Mouse (Mus musculus): Measurements from ENCODE around the gene Sh3gl2.
A peak's percentile ranks its signal among the peaks of the same experiment; 100 is the strongest.

Gene Sh3gl2

DNA sequence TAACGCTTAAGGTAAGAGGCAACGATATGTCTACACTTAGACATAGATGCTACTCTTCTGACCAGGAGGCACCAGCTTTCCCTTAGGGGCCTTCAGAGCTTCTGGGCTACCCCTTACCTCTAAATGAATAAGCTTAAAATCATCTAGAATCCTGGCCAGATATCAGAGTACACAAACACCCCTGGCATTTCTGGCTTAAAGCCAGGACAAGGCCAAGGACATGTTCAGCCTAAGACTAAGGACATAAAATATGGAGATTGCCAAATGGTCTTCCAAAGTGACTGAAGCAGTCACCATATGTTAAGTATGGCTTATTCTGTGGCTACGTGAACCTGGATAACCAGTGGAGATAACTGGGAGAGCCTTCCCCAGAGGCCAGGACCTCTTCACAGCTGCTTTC, 211.5 kb downstream of the Sh3gl2 start:
- DNase-seq (ENCODE audit: low read depth, low spot score): no peak

DNA sequence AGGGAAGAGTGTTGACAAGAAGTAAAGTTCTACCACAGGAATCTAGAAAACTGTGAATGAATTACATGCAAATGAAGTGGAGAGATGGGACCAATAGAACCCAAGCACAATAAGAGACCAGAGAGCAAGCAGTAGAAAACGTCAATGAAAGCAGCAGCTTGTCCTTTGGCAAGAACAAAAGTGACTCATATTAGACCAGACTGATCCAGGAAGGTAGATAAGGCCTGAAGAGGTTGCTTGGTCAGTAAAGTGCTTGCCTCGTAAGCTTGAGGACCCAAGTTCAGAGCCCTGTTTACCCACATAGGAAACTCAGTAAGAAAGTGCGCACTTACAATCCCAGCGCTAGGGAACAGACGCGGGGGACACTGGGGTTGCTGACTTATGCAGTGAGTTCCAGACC, 215.5 kb downstream of the Sh3gl2 start:
- DNase-seq (ENCODE audit: low read depth, low spot score): no peak

DNA sequence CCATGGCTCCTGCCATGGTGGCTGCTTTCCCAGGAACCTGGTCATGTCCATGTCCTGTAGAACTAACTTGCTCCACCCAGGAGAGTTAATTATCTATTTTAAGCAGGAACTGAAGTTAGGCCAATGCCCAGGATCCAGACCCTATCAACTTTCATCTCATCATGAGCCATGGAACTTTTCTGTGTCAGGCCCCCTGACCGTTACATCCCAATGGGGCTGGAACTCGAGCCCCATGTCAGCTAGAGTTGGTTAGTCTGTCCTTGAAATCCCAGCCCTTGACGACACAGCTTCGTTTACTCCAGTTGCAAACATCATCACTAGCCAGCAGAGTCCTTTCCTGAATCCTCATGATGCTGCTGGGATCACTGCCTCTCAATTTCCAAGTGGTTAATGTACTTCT, 221.3 kb downstream of the Sh3gl2 start:
- no peak for DNase-seq (ENCODE audit: low read depth, low spot score)

DNA sequence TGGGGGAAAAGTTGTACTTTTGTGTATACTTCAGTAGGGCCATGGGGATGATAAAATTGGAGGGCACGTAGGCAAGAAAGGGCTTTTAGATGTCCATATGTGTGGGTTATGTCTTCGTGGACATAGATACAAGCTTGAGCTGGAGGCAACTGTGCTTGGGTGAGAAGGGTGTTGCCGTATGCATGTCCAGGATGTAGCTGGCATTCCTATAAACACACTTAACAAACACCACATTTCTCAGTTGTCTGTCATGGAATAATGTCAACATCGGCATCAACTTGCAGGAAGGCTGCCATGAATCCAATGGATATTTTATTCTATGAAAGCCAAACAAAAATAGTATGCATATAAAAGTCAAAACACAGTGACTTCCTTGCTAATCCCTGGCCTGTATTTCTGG, 227.9 kb downstream of the Sh3gl2 start:
- DNase-seq (ENCODE audit: low read depth, low spot score): no peak

DNA sequence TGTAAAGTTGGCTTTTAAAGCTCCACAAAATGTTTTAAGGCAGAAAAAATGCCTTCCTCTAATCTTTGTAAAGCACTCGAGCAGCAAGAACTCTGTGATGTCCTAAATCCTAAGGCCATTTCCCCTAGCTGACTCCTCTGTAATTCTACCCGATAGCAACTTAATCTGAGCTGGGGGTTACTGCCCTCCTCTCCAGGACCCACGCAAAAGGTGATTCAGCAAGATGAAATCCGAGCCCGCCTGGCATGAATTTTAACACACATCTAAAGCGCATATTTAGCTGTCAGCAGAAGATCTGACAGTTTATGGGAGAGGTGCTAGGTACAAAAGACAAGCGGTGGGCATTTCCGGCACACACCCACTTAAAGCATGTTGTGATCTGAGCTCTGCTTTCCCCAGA, 229.8 kb downstream of the Sh3gl2 start:
- peak; percentile 12 for DNase-seq (ENCODE audit: low read depth, low spot score)

DNA sequence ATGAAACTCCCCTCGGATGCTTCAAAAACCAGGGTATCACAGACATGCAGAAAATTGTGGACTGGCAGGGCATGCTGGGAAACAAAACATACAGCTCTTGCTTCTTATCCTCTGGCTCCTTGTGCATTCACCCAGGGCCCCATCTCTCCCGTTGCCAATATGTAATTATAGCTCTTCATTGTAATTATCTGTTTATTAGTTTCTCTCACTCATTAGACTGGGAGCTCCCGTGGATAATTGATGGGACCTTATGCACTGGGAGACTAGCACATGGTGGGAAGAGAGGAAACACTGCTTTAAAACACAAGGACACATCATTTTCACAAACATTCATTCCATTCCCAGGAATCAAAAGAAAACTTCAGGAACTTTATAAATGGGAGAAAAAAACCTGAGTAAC, 233.9 kb downstream of the Sh3gl2 start:
- no peak for DNase-seq (ENCODE audit: low read depth, low spot score)

DNA sequence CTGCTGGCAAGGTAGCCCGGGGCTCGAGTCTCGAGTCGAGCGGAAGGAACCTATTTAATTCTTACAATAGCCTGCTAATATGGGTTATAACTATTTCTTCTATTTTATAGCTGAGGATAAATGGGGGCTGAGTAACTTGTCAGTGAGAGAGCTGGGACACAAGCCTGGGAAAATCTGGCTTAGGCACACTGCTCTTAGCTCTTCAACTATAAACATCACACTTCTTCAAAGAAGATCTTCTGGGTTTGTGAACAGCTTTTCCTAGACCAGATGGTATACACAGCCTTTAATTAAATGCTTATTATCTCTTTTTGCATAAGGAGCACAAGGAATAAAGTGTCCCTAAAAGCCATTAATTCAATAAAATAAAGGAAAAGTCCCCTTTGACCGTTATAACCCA, 278.7 kb downstream of the Sh3gl2 start:
- DNase-seq (ENCODE audit: low read depth, low spot score): peak; percentile 57

DNA sequence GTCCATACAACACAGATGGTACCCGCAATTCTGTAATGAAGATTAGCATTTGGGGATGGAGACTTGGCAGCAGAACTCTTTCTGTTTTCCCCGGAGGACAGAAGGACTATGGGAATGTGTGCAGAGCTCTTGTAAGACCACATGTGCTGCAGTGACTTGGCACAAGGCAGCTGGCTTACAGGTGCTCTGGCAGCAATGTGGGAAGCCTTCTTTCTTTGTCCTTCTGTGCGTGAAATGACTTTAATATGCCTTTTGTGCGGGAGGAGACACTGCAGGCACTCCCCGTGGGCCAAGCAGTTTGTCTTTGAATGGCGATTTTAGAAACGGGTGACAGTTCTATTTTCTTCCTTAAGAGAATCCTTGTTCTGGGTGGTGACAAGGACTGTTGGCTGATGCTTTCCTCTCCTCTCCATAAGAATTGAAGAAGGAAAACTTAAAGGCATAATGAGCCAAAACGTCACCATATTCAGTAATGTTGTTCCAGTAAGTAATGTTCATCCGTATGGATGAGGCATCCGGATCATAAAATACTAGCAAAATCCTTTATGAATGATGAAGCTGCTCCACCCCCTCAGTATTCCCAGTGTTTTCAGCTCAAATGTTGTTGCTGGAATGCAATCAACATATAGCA, 281.5 kb downstream of the Sh3gl2 start:
- peak; percentile 73 for DNase-seq (ENCODE audit: low read depth, low spot score)

DNA sequence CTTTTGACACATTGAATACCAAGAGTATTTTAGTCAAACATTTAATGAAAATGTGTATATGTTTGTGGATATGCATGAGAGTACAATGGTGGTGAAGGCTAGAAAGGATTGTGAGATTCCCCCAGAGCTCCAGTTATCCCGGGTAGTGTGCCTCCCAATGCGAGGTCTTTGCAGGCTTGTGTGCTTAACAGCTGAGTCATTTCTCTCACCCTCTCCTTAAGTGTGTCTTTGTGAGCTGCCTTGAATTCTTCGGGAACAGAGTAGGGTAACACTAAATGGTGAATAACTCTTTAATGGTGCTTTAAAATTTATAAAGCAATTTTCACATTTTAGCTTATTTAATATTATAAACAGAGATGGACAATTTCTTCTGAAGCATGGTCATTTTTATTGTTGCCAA, 300.8 kb downstream of the Sh3gl2 start:
- DNase-seq (ENCODE audit: low read depth, low spot score): no peak

DNA sequence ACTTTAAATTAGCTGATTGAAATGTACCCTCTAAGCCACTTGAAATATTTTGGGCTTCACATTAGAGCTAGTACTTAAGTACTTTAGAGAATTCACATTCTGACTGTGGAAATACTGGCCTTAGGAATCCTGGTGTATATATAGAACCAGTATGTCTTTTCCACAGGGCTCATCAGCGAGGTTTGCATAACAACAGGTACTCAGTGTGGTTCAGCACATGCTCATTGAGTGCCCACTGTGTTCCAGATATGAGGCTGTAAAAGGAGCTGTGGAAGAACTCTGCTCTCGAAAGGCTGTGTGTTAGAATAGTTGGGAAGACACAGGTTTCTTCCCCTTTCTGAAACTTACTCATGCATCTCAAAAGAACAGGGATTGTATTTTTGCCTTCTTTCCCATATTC, 302.1 kb downstream of the Sh3gl2 start:
- no peak for DNase-seq (ENCODE audit: low read depth, low spot score)

DNA sequence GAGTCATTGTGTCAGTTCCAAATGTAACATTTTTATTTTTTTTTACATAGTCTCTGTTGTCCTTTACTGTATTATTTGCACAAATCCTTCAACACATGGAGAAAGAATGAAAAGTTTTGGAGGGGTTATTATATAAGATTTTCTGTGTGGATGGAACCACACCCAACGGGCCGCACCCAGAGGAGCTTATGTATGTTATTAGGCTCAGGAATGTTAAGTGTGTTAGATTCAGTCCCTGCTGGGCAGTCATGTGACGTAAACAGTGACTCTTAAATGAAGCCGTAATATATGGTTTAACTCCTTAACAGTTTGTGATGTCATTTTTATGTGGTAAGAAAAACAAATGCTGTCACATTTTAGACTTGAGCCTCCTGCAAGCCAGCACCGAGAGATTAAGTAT, 302.6 kb downstream of the Sh3gl2 start:
- no peak for DNase-seq (ENCODE audit: low read depth, low spot score)

DNA sequence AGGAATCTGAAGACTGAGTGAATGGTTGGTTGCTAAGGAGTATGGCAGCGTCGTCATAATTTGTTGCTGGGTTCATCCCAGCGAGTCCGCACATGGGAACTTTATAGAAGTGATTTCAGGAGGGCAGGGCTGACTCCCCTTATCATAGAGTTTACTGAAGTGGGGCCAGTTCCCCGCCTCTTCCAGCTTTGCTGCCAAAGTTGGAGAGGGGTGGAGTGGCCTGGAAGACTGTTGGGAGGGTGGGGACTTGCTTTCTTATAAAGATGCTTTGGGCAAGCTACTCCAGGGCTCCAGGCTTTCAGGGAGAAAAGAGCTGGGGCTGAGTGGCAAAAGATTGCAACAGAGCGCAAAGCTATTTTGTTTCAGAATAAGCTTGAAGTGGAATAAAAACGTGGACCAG, 308.4 kb downstream of the Sh3gl2 start:
- DNase-seq (ENCODE audit: low read depth, low spot score): no peak

DNA sequence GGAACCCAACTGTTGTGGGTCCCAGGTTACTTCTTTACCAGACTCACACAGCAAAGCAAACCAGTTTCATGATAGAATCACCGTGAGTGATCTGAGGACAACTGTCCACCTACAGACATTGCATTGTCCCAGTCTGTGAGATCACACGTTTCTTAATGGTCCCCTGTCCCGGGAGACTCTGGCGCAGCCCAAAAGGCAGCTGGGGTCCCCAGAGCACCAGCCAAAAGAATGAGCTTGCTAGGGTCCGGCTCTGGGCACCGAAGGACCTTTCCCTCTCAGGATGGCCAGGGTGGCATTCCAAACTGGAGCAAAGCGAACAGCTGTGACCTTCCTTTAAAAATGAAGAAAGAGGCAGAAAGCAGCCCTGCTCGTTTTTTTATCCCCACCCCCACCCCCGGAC, 308.9 kb downstream of the Sh3gl2 start, which contains the start of gene Adamtsl1:
TSS of gene Adamtsl1 (plus strand) at position 381 of the 400 bp plus-strand sequence.
- DNase-seq (ENCODE audit: low read depth, low spot score): no peak

DNA sequence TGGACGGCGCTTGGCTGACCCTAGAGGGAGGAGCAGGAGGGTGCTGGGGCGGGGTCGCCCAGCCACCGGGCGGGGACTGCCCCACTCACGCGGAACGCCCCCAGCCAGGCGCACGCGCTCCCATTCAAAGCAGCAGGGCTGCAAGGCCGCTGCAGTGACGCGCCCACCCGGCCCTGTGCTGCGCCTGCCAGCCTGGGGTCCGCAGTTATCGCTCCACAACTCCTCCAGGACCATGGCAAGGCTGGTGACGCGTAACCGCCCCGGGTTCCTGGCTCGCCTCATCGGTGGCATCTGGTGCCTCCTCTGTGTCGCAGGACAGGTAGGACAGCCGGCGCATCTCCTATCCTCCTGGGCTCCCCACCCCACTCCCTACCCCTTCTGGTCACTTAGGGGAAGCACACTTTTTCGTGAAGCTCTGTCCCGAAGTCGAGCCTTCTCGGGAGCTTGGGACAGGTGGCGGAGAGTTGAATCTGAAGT, 309.3 kb downstream of the Sh3gl2 start:
- DNase-seq (ENCODE audit: low read depth, low spot score): peak; percentile 78

DNA sequence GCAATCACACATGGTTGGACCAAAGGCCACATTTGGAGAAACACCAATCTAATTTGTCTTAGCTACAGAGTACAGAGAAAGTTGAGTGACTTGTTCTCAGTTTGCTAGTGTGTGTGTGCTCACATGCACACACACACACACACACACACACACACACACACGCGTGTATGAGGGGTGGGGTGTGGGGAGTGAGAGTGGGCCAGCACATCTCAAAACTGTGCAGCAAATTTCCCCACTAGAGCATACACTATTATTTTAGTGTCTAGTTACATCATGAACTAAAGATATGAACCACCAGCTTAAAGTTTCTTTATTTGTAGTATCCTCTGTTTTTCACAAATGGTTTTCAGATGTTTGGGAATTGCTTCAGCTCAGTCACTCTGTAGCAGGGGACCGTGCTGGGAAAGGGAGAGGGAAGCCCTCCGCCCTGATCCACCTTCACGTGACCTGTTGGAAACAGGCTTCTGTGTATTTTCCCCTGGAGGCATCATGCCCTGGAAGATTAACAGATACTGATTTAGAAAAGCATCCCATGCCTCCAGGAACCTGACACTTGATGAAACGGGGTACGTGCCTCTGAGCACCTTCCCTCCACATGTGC, 322.1 kb downstream of the Sh3gl2 start:
- no peak for DNase-seq (ENCODE audit: low read depth, low spot score)

DNA sequence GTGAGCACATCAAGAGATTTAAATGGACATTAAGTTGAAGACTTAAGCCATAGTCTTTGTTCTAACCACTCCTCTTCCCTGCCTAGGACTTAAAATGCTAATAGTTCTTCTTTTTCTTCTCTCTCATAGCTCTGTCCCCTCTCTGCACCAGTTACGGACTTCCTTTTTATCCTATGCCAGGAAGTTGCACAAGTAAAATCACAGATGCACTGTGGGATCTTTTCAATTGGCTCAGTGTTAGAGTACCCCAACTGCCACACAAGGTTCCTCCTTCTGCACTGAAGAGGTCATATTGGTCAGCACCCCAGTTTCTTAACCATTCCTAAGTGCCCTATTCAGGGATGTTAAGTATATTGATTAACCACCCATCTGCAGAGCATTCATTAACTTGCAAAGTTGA, 324.9 kb downstream of the Sh3gl2 start:
- no peak for DNase-seq (ENCODE audit: low read depth, low spot score)

DNA sequence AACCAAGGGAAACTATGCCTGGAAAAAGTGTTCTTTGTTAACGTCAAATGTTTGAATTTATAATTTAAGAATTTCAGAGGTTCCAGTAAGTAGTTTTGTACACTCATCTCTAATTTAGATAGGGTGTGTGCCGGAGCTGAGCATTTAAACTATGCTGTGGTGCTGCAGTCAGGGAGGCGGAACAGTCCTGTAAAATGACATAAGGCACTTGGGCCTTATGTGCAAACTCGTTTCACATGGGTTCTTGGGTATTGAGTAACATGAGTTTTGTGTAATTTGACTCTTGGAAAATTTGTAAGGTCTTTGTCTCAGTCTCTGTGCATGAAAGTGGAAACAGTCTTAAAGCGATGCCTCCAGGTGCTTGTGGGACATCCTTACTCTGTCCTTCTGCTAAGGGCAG, 334.8 kb downstream of the Sh3gl2 start:
- no peak for DNase-seq (ENCODE audit: low read depth, low spot score)

DNA sequence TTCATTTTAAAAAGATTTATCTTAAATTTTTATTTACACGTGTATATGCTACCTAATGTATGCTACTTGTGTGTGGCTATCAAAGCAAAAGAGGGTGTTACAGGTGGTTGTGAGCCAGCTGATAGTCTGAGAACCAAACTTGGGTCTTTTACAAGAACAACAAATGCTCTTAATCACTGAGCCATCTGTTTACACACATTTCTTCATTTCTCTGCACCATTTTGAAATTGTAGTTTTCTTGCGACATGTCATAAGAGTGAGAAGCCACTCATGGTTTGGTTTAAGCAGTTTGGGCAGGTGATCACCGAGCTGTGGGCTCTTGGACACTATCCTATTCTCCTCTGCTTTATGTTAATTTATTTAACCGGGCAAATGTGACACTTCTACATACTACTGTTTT, 338.3 kb downstream of the Sh3gl2 start:
- no peak for DNase-seq (ENCODE audit: low read depth, low spot score)

DNA sequence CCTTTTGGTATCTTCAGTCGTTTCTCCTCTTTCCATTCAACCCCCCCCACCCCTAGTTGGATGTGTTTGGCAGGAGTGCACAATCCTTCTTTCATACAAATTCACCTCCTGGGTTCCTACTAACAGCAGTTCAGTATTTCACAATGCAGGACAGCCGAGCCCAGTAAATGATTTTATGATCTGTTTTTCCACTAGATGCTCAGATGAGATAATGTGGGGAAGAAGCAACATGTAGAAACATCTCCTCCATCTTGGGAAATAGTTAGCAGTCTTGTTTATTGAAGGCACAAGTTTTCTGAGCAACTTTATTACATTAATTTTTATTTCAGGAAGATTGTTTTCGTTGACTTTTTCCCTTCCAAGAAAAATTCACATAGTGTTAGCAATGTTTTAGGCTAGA, 349.8 kb downstream of the Sh3gl2 start:
- DNase-seq (ENCODE audit: low read depth, low spot score): no peak

DNA sequence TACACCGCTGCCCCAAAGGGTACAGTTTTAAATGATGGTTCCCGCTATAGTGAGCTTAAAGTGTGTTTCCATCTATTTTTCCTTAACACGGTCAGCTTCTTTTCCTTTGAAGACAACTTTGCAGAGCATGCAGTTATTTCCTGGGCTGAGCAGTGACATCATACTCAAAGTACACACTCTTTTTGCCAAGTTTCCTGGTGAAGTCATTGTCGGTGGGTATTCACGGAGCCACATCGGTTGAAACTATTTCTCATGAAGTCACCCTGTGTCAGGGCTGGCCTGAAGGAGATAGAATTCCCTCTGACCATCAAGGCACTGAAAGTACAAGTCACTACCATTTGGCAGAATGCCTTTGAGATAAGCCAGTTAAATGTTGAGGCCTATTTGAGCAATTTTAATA, 354.8 kb downstream of the Sh3gl2 start:
- DNase-seq (ENCODE audit: low read depth, low spot score): no peak

DNA sequence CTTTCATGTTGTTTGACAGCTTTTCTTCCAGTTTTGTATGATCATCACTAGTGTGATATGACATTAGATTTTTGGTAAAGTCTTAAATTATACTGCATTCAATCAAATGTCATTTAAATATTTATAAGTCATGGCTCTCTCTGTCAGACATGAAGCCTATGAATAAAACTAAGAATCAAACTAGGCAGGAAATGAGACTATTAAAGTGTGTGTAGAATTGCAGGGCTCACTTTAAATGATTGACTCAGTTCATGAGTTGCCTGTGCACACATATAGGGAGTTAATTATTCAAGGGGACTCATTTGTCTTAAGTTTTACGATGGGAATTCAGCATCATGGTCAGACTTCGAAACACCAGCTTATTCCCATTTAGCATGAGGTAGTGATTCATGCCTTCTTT, 380.5 kb downstream of the Sh3gl2 start:
- DNase-seq (ENCODE audit: low read depth, low spot score): no peak

DNA sequence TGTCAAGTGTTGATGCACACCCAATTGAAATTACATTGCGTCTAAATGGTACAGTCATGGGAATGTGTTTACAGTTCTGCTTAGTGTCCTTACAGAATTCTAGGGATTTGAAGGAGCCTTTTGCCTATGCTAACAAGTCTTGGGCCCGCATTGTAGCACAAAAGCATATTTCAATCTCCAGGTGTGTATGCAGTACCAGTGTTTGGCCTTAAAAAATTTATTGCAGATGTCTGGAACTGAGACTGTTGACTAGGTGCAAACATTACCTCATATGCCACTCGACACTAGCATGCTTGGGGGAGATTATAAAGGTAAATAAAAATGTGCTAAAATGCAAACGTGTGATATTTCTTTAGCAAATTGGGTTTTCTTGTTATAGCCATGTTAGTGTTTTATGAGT, 384.0 kb downstream of the Sh3gl2 start:
- DNase-seq (ENCODE audit: low read depth, low spot score): no peak

DNA sequence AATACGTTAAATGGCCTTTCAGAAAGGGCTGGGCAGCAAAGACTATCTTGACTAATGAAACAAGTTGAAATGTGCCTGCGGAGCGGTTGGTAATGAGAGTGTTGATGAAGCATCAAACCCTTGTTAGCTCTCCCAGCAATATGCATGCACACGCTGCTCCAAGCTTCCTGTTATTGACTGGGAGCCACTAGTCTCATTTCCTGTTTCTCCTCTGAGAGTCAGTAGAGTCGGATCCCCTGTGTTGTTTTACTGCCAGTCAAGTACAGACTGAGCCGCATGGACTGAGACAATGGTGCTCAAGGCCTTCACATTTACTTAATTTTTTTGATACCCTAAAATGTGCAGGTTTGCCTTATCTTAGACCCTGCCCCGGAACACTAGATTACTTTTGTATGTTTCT, 386.1 kb downstream of the Sh3gl2 start:
- no peak for DNase-seq (ENCODE audit: low read depth, low spot score)

DNA sequence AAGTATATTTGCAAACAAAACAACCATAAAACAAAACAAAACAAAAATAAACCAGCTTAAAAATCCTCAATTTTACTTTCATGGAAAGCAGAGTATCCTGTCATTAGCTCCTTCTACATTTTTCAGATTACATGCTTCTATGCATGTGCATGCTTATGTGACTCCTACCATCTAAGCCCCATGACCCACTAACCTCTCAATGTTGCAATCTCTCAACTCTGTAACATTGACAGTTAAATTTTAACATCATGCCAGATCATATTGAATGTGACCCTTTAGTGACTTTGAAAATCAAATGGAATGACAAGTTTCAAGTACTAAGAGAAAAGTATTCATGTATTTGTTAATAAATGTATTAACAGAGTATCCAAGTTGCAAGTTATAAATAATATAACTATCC, 389.2 kb downstream of the Sh3gl2 start:
- no peak for DNase-seq (ENCODE audit: low read depth, low spot score)
